In the genomic region with DNA sequence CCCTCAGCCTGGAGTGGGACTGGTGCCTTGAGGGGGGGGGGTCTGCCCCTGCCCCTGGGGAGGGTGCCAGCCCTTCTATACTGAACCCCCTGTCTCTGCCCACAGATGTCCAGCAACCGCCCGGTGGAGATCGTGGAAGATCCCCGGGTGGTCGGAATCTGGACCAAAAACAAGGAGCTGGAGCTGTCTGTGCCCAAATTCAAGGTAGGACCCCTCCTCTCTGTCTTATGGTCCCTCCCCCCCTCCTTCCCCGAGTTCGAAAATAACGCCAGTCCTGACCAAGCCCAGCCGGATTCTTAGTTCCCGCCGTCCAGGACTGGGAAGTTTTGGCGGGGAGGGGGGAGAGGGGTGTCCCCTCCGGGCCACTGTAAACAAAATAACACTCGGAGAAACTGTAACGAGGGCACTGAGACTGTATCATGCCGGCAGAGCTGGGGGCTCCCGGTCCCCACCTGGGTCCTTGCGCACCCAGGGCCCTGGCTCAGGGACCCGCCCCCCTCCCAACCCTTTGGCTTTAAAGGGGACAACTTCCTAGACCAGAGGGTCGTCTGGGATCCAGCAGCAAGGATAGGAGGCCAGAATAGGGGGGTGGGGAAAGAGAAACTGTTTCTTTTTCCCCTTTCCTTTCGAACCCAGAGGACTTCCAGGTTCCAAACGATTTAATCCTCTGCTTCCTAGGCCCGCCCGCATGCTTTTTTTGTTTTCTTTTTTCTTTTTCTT, we compare ENCODE assay signal across 8 mouse cellular contexts. TPM values are rescaled to one million over a fixed set of nuclear protein-coding genes. Genes with fewer than 3 reads are reported as not detected.
A peak's percentile ranks its signal among the peaks of the same experiment; 100 is the strongest.
DNase-seq lines count a peak whose midpoint lies in the region; ATAC-seq lines count a peak whose summit lies in the region.

No protein-coding gene starts in this region.

- ATAC-seq in erythroblast, adult 5-6 weeks (replicated peaks; ENCODE audit: low FRiP score, poor library complexity, severe bottlenecking), result no peak
- no peak for ATAC-seq in forebrain, embryonic 12.5 days (ENCODE audit: low FRiP score)
- ATAC-seq in intestine, embryonic 16.5 days, result no peak
- no peak for ATAC-seq in midbrain, embryonic 13.5 days

- peak; percentile 59 for DNase-seq in Muller cell, postnatal 12 days (ENCODE audit: inconsistent ontology term)
- DNase-seq in urinary bladder, adult 2 months (ENCODE audit: low spot score), result no peak
- no peak for DNase-seq in adrenal gland, postnatal 36 days

- peak overlapping the region; percentile 99 for H3K9ac ChIP-seq in forebrain, embryonic 12.5 days
- H3K9ac ChIP-seq in intestine, embryonic 16.5 days (ENCODE audit: low read depth, low read length), result peak overlapping the region; percentile 99
- H3K9ac ChIP-seq in midbrain, embryonic 13.5 days (replicated peaks), result peak overlapping the region; percentile 100

- peak overlapping the region; percentile 100 for H3K27ac ChIP-seq in forebrain, embryonic 12.5 days
- peak overlapping the region; percentile 98 for H3K27ac ChIP-seq in intestine, embryonic 16.5 days (ENCODE audit: low read length)
- H3K27ac ChIP-seq in midbrain, embryonic 13.5 days, result peak overlapping the region; percentile 100

- peaks cover 72% of the 10 kb centered on the region for H3K4me1 ChIP-seq in erythroblast, embryonic 14.5 days (ENCODE audit: control insufficient read depth)
- peaks cover 43% of the 10 kb centered on the region for H3K4me1 ChIP-seq in forebrain, embryonic 12.5 days
- peaks cover 21% of the 10 kb centered on the region for H3K4me1 ChIP-seq in intestine, embryonic 16.5 days (ENCODE audit: control insufficient read depth, insufficient read depth, low read length)
- peaks cover 46% of the 10 kb centered on the region for H3K4me1 ChIP-seq in midbrain, embryonic 13.5 days (replicated peaks)

- peaks cover 50% of the 10 kb centered on the region for H3K36me3 ChIP-seq in erythroblast, embryonic 14.5 days (ENCODE audit: control insufficient read depth)
- H3K36me3 ChIP-seq in forebrain, embryonic 12.5 days (replicated peaks), result peaks cover 33% of the 10 kb centered on the region
- peaks cover 11% of the 10 kb centered on the region for H3K36me3 ChIP-seq in intestine, embryonic 16.5 days (ENCODE audit: control insufficient read depth, insufficient read depth, low read length)
- peaks cover 25% of the 10 kb centered on the region for H3K36me3 ChIP-seq in midbrain, embryonic 13.5 days

- H3K9me3 ChIP-seq in erythroblast, embryonic 14.5 days (ENCODE audit: control insufficient read depth, low read length), result no peaks in the 10 kb centered on the region
- H3K9me3 ChIP-seq in forebrain, embryonic 12.5 days, result no peaks in the 10 kb centered on the region
- H3K9me3 ChIP-seq in intestine, embryonic 16.5 days (ENCODE audit: control insufficient read depth, low read length), result no peaks in the 10 kb centered on the region
- H3K9me3 ChIP-seq in midbrain, embryonic 13.5 days, result no peaks in the 10 kb centered on the region

- H3K4me3 ChIP-seq in erythroblast, embryonic 14.5 days (replicated peaks), result peak overlapping the region; percentile 82
- H3K4me3 ChIP-seq in forebrain, embryonic 12.5 days (replicated peaks), result peak overlapping the region; percentile 81
- peak overlapping the region; percentile 88 for H3K4me3 ChIP-seq in intestine, embryonic 16.5 days (ENCODE audit: low read length)
- peak overlapping the region; percentile 96 for H3K4me3 ChIP-seq in midbrain, embryonic 13.5 days (replicated peaks)

- no peaks in the 10 kb centered on the region for H3K27me3 ChIP-seq in erythroblast, embryonic 14.5 days (ENCODE audit: control insufficient read depth)
- H3K27me3 ChIP-seq in forebrain, embryonic 12.5 days, result no peaks in the 10 kb centered on the region
- no peaks in the 10 kb centered on the region for H3K27me3 ChIP-seq in intestine, embryonic 16.5 days (replicated peaks; ENCODE audit: control insufficient read depth, insufficient read depth, low read length)
- no peaks in the 10 kb centered on the region for H3K27me3 ChIP-seq in midbrain, embryonic 13.5 days

- WGBS in forebrain, embryonic 12.5 days, result 1% methylated on average over 24 of the region's 24 CpGs
- WGBS in intestine, embryonic 16.5 days, result 1% methylated on average over 22 of the region's 24 CpGs
- WGBS in midbrain, embryonic 13.5 days, result under 1% methylated on average over 24 of the region's 24 CpGs

- H3K4me2 ChIP-seq in forebrain, embryonic 12.5 days, result peak overlapping the region; percentile 100
- H3K4me2 ChIP-seq in intestine, embryonic 16.5 days (ENCODE audit: low read depth, low read length), result peak overlapping the region; percentile 92
- H3K4me2 ChIP-seq in midbrain, embryonic 13.5 days (replicated peaks), result peak overlapping the region; percentile 100

RNA-seq across cellular contexts. Expression of a gene that starts 1.4 kb away (rescaled TPM):
- polyA plus RNA-seq in erythroblast, embryonic 14.5 days (2012), result 3.3 and 3.9 TPM in 2 replicates
- total RNA-seq in erythroblast, adult 5-6 weeks (2015; ENCODE audit: low replicate concordance), result 15.6 and 19.2 TPM in 2 replicates
- total RNA-seq in erythroblast, adult 5-6 weeks (2017; ENCODE audit: low replicate concordance), result 5.5 and 7.7 TPM in 2 replicates
- polyA plus RNA-seq in forebrain, embryonic 12.5 days (2016; fragmentation: Nextera tagmentation; extraction: Ambion mirVana), result 13.1 and 13.6 TPM in 2 replicates
- polyA plus RNA-seq in intestine, embryonic 16.5 days (2015; fragmentation: Nextera tagmentation; extraction: Ambion mirVana), result 6.6 and 6.9 TPM in 2 replicates
- polyA plus RNA-seq in midbrain, embryonic 13.5 days (2015; fragmentation: Nextera tagmentation; extraction: Ambion mirVana), result 13.3 and 14.1 TPM in 2 replicates
- 3.1 and 10.4 TPM in 2 replicates for polyA plus RNA-seq in urinary bladder, adult 2 months (2012; rRNA removed)
- total RNA-seq in adrenal gland, postnatal 36 days (2021), result 10 to 100 TPM; 24.9 to 26.0 TPM

RNA-seq across cellular contexts. Expression of a gene that starts 10.9 kb away (rescaled TPM):
- polyA plus RNA-seq in erythroblast, embryonic 14.5 days (2012), result 0.38 and 0.52 TPM in 2 replicates
- 1.5 and 2.1 TPM in 2 replicates for total RNA-seq in erythroblast, adult 5-6 weeks (2015; ENCODE audit: low replicate concordance)
- total RNA-seq in erythroblast, adult 5-6 weeks (2017; ENCODE audit: low replicate concordance), result 0.70 and 2.1 TPM in 2 replicates
- polyA plus RNA-seq in forebrain, embryonic 12.5 days (2016; fragmentation: Nextera tagmentation; extraction: Ambion mirVana), result 1.9 and 2.8 TPM in 2 replicates
- 2.5 and 2.8 TPM in 2 replicates for polyA plus RNA-seq in intestine, embryonic 16.5 days (2015; fragmentation: Nextera tagmentation; extraction: Ambion mirVana)
- 2.6 and 3.3 TPM in 2 replicates for polyA plus RNA-seq in midbrain, embryonic 13.5 days (2015; fragmentation: Nextera tagmentation; extraction: Ambion mirVana)
- 1.6 and 1.8 TPM in 2 replicates for polyA plus RNA-seq in urinary bladder, adult 2 months (2012; rRNA removed)
- 1 to 10 TPM; 1.2 to 1.4 TPM for total RNA-seq in adrenal gland, postnatal 36 days (2021)

RNA-seq across cellular contexts. Expression of a gene that starts 25.8 kb away (rescaled TPM):
- polyA plus RNA-seq in erythroblast, embryonic 14.5 days (2012), result 27.7 and 28.4 TPM in 2 replicates
- 6.9 and 25.5 TPM in 2 replicates for total RNA-seq in erythroblast, adult 5-6 weeks (2015; ENCODE audit: low replicate concordance)
- total RNA-seq in erythroblast, adult 5-6 weeks (2017; ENCODE audit: low replicate concordance), result 13.8 and 28.7 TPM in 2 replicates
- polyA plus RNA-seq in forebrain, embryonic 12.5 days (2016; fragmentation: Nextera tagmentation; extraction: Ambion mirVana), result 66.5 and 71.6 TPM in 2 replicates
- polyA plus RNA-seq in intestine, embryonic 16.5 days (2015; fragmentation: Nextera tagmentation; extraction: Ambion mirVana), result 64.3 and 66.3 TPM in 2 replicates
- 72.2 and 74.0 TPM in 2 replicates for polyA plus RNA-seq in midbrain, embryonic 13.5 days (2015; fragmentation: Nextera tagmentation; extraction: Ambion mirVana)
- 24.8 and 26.7 TPM in 2 replicates for polyA plus RNA-seq in urinary bladder, adult 2 months (2012; rRNA removed)
- 10 to 100 TPM; 23.4 to 31.5 TPM for total RNA-seq in adrenal gland, postnatal 36 days (2021)

RNA-seq across cellular contexts. Expression of a gene that starts 39.1 kb away (rescaled TPM):
- not detected in 2 replicates for polyA plus RNA-seq in erythroblast, embryonic 14.5 days (2012)
- total RNA-seq in erythroblast, adult 5-6 weeks (2015; ENCODE audit: low replicate concordance), result not detected in 2 replicates
- not detected in 2 replicates for total RNA-seq in erythroblast, adult 5-6 weeks (2017; ENCODE audit: low replicate concordance)
- not detected in 2 replicates for polyA plus RNA-seq in forebrain, embryonic 12.5 days (2016; fragmentation: Nextera tagmentation; extraction: Ambion mirVana)
- 9.0 and 9.9 TPM in 2 replicates for polyA plus RNA-seq in intestine, embryonic 16.5 days (2015; fragmentation: Nextera tagmentation; extraction: Ambion mirVana)
- not detected in 2 replicates for polyA plus RNA-seq in midbrain, embryonic 13.5 days (2015; fragmentation: Nextera tagmentation; extraction: Ambion mirVana)
- 0.27 and 0.45 TPM in 2 replicates for polyA plus RNA-seq in urinary bladder, adult 2 months (2012; rRNA removed)
- total RNA-seq in adrenal gland, postnatal 36 days (2021), result 1 to 10 TPM; 1.6 to 2.4 TPM
